Mouse (Mus musculus) myocyte (in vitro differentiated cells): ENCODE data around the gene Tnni2.

Source experiments
- MAX ChIP-seq: IDR thresholded peaks from one replicate; pipeline ENCODE4 v1.6.1; 2011; ENCODE audit warnings: low read depth, mild to moderate bottlenecking, control low read depth
- MYOD1 ChIP-seq, 3 experiments: IDR thresholded peaks; one replicate each; pipeline ENCODE4 v1.6.1; 2011; ENCODE audit warnings: control low read depth in 2 of 3, low read depth in 2 of 3, mild to moderate bottlenecking in 2 of 3, moderate library complexity in 1 of 3; ENCODE audit not compliant: insufficient read length in 2 of 3, control insufficient read depth in 1 of 3
- TCF12 ChIP-seq: IDR thresholded peaks from one replicate; pipeline ENCODE4 v1.6.1; 2011; ENCODE audit warnings: mild to moderate bottlenecking, control low read depth; ENCODE audit not compliant: poor library complexity, insufficient read depth, severe bottlenecking
- TCF3 ChIP-seq: IDR thresholded peaks from one replicate; pipeline ENCODE4 v1.6.1; 2011; ENCODE audit warnings: low read depth, control low read depth; ENCODE audit not compliant: insufficient read length

- TF ChIP-seq TCF12 (no peak), MYOD1 (IDR thresholded peaks at IDR 0.05; ENCODE audit: control insufficient read depth in 1 of 3, insufficient read length in 2 of 3, low read depth in 2 of 3) (no peak), MAX (no peak), TCF3 (no peak)
These were observed 6.1 kb upstream of the Tnni2 start for GRCm38 (mm10) chr7:142435524-142435923.
